Mouse (Mus musculus) large intestine, adult 2 months (tissue): Measurements from ENCODE around the gene Amy1. TPM values are rescaled to one million over a fixed set of nuclear protein-coding genes. Genes with fewer than 3 reads are reported as not detected.
A peak's percentile ranks its signal among the peaks of the same experiment; 100 is the strongest.
"Not testable (repeated sequence)": the region's sequence is repeated elsewhere in the genome, so short reads cannot be mapped to it uniquely, and the experiment has no call there.

ENCODE experiments used
- DNase-seq: peaks from one replicate; pipeline ENCODE4 v3.0.0-alpha.2; 2012; ENCODE audit warnings: low read depth, low spot score
- WGBS: fragments of 180-500 bp; shearing (Covaris S2); methylation state at CpG from one replicate; pipeline ENCODE4 v1.1.7; 2018; 5-methylcytosine and 5-hydroxymethylcytosine counted together
- polyA plus RNA-seq: library from polyadenylated mRNA; depleted of rRNA; stranded (reverse); fragments of >200 nt; gene quantifications from 2 replicates; pipeline ENCODE4 v1.2.3, GENCODE M21; 2012; rRNA removed

The Amy1 gene
- polyA plus RNA-seq = 0.88 and 1.1 TPM in 2 replicates

DNA sequence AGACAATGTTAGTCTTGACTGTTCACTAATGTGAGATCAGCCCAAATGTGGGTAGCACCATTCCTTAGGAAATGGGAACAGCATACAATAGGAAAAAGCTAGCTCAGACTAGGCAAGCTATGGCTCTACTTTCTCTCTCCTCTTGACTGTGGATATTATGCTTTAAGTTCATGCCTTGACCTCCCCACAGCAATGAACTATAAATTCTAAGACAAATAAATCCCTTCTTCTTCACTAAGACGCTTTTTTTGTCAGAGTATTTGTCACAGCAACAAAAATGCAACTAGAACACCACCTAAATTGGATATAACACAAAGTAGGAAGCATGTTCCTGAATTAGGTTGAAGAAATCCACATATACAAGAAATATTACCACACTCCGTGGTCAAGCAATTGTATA, at the start of gene Amy1:
Gene Amy1 (minus strand): TSS at position 101 of the 400 bp plus-strand sequence.
- 94% methylated on average over 2 of the region's 2 CpGs for WGBS
- DNase-seq = no peak

DNA sequence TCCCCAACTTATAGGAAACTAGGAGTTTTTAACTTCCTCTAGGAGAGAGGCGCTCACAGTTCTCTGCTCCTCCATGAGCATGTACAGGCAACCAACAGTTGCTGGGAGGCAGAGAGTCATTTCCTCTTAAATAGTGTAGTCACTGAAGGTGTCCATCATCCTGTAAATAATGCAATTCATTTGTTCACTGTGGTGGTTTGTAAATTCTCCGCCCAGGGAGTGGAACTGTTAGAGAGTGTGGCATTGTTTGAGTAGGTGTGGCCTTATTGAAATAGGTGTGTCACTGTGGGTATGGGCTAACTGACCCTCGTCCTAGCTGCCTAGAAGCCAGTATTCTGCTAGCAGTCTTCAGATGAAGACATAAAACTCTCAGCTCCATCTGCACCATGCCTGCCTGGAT, 47.8 kb upstream of the Amy1 start:
- no peak for DNase-seq
- 46% methylated on average over 3 of the region's 3 CpGs for WGBS

DNA sequence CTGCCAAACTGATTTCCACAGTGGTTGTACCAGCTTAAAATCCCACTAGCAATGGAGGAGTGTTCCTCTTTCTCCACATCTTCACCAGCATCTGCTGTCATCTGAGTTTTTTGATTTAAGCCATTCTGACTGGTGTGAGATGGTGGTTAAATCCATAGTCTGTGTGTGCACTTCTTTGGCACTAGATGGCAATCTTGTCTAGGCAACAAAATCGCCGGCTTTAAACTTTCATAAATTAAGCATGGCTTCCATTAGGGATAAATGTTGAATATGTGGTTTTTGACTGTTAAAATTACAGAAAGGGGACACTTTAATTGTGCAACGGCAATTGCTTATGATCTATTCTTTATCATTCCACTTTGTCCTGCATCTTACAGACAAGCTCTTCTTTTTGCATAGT, 44.9 kb upstream of the Amy1 start:
- not testable (repeated sequence) for DNase-seq
- 37% methylated on average over 3 of the region's 3 CpGs for WGBS

DNA sequence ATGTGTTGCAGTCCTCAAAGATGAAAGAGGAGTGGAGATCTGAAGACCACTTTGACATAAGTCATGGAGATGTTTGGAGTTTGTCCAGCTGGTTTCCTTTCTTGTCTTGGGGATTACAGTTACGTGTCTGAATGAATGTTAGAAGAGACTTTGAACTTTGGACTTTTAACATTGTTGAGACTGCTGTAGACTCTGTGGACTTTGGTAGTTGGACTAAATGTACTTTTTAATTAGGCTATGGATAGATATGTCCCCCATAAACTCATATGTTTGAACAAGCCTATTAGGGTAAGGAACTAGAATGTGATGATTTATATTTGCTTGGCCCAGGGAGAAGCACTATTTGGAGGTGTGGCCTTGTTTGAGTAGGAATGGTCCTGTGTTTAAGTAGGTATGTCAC, 33.0 kb upstream of the Amy1 start:
- no peak for DNase-seq
- WGBS = 33% methylated on average over 1 of the region's 1 CpGs

DNA sequence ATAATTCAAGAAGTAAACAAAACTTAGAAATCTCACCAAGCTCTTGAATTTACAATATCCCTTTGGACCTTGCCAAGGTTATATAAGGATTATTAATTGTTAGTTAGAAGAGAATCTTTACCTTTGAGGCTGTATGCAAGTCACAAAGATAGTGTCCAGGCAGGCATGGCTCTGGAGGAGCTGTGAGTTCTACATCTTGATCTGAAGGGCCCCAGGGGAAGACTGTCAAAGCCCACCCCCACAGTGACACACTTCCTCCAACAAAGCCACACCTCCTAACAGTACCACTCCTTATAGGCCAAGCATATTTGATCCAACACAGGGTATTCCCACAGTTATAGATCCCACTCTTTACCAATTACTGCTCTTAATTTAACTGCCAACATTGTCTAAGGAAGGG, 27.7 kb upstream of the Amy1 start:
- no peak for DNase-seq

DNA sequence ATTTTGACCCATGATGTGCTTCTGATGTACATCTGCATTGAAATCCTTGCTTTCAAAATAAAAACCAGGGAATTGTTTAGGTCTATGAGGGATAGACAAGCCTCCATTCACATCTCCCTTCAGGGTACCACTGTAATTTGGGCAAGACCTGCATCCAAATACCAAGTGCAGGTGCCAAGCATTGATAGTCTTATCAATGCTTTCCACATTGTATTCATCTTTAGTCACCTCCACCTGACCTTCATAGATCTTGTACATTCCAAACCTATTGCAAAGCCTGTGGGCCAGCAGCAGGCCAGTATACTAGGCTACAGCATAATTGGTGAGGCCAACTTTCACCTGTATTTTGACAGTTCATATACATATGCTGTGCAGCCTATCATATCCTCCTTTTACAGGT, 25.1 kb upstream of the Amy1 start:
- no peak for DNase-seq

DNA sequence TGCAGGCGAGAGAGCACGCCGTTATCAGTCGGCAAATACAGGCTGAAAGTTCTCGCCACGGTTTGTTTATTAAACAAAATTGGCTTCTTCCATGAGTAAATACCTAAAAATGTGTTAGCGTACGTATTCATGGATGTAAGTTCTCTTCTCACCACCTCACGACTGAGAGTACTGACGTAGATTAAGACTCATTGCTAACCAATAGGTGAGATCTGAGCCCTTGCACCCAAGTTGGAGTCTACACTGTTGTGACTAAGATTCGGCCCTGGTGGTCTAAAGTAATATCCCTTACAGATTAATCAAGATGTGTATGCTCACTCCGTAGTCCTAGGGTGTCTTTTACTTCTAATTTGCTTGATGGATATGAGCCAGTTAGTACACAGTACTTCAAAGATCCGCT, 24.1 kb upstream of the Amy1 start:
- WGBS = 3% methylated on average over 13 of the region's 13 CpGs
- no peak for DNase-seq

DNA sequence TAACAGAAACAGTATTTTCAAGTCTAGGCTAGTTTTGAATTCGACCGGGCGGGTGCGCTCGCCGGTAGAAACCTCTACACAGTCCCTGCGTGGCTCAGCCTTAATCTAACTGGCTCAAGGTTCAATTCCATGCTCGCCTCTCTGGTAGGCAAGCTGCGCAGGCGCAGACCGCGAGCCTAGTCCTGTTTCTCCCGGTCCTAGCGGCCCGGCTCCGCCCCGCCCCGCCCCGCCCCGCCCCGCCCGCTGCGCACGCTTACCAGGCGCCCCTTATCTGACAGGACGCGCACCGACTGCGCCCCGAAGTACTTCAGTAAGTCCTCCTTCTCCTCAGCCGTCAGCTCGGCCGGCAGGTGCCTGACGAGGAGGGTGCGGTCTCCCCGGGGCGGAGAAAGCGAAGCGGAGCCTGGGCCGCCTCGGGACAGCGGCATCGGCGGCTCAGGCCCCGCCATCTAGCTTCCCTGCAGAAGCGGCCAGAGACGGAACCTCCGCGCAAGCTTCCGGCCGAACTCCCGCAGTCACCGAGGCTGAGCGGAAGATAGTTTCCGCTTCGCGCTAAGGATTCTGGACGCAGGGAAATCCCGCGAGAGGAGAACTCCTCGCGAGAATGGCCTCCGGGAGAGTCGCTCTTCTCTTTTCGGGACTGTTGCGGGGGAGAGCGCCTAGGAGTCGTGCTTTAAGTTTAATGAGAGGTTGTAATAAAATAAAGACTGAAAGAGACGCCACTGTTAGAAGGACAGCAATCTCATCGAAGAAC, 23.3 kb upstream of the Amy1 start, which contains the start of gene Rnpc3:
Gene Rnpc3 (minus strand): TSS at position 544 of the 754 bp plus-strand sequence.
- DNase-seq = peak; percentile 98
- WGBS = under 1% methylated on average over 69 of the region's 70 CpGs

DNA sequence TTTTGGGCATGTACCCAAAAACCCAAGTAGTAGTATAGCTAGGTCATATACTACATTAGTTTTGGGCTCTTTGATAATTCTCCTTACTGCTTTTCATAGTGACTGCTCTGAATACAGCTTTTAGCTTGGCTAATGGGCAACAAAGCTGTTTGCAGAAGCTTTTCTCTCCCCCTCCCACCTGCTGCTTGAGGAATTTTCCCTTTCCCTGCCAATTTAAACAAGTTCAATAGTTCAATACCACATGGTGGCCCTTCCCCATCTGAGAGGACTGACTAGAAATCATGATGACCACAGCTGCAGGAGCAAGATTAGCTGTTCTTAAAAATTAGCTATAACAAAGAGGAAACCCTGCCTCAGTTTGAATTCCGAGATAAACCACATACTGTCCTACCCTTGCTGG, 15.7 kb downstream of the Amy1 start:
- WGBS = 70% methylated on average over 1 of the region's 1 CpGs
- DNase-seq = no peak

DNA sequence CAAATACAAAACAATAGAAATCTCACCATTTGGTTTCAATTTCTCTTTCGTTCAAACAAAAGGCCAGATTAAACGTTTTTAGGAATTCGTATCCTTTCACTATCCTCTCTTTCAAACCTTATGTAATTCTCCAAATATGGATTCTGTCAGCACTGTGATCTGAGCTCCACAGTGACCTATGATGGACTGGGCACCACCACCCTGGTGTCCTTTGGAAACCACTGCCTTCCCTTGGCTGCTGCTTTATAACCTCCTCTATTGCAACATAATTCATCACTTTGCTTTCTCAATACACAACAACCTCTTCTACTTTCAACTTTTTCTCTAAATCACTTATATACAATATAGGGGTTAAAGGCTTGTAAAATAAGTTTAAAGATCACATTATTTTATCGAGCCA, 31.9 kb downstream of the Amy1 start:
- WGBS = 61% methylated on average over 4 of the region's 4 CpGs
- no peak for DNase-seq

DNA sequence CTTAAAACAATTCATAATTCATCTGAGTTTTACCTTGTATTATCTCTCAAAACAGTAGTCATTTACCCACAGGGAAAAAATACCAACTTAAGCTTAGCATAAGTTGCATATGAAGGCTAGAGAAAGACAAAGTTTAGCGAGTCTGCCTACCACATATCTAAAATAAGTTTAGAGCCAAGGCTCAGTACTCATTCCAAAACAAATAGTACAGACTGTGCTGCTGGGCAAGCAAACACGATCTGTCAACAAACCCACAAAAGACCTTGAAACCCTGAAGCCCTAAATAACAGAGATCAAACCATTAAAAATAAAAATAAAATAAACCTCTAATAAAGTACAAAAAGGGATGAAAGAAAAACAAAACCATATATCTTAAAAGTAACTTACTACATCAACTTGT, 32.4 kb downstream of the Amy1 start:
- DNase-seq = no peak
- 28% methylated on average over 2 of the region's 2 CpGs for WGBS

DNA sequence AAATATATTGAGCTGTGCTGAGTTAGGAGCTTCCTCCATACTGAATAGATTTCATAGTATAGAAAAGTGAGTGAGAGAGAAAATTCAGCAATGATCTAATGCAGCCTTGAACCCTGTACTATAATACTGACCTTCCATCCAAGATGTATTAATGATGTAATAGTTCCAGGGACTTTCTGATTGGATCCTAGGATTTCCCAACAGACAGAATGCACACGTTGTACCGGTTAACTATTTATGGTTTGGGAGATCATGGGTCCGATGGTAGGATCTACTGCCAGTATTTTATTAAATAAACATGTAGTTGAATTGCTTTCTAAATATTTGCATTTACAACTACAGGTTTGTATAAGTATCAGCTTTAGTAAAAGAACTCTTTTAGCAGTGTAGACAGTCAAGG, 34.3 kb downstream of the Amy1 start:
- DNase-seq = no peak
- WGBS = 23% methylated on average over 3 of the region's 3 CpGs

DNA sequence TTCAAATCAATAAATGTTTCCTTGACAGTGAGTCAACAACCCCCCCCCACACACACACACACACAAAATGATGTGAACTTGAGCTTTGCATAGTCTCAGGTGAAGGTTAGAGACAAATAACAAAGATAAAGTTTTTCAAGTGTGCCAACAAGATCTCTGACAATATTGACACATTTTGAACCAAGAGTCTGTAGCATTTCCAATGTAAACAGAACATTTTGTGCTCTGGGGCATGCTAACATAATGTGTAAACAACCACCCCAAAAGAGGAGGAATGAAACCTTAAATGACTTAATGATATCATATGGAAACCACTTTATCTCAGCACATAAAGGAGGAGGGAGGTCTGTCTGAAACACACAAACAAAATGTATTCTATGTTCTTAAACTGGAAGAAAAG, 66.8 kb downstream of the Amy1 start:
- no peak for DNase-seq

DNA sequence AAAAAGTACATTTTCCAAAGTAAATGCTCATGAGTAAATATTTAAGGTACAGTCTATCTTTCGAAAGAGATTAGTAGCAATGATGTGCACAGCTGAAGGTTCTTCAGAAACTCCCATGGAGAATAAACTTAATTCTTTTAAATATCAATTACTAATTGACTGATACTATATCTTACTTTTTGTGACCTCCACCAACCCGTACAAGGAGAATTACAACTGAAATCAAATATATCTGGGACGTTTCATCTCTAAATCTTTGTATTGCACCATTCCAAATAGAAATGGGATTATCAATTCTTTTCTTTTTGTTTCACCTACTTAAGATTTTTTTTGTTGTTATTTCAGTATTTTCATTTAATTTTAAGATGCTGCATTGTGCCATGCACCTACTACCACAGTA, 74.2 kb downstream of the Amy1 start, which contains the start of gene Amy2a1:
Gene Amy2a1 (minus strand): TSS at position 101 of the 400 bp plus-strand sequence.
- WGBS = 78% methylated on average over 3 of the region's 3 CpGs
- DNase-seq = not testable (repeated sequence)

Other genes with a start within 250 kb of the Amy1 start
- gene Amy2a1, start 74.3 kb downstream of the Amy1 start, polyA plus RNA-seq = not detected in 2 replicates
- gene Rnpc3, start 23.4 kb upstream of the Amy1 start, polyA plus RNA-seq = 3.9 and 5.8 TPM in 2 replicates